Mouse (Mus musculus) cerebellum, postnatal 36 days (tissue): ENCODE data around the gene Tceanc2.
"Not testable (repeated sequence)": the region's sequence is repeated elsewhere in the genome, so short reads cannot be mapped to it uniquely, and the experiment has no call there.

Source experiments
- DNase-seq, 2 experiments: peaks; one replicate each; pipeline ENCODE4 v3.0.0; 2021 to 2022; ENCODE audit warnings: mixed read lengths in 2 of 2

Gene Tceanc2

DNA sequence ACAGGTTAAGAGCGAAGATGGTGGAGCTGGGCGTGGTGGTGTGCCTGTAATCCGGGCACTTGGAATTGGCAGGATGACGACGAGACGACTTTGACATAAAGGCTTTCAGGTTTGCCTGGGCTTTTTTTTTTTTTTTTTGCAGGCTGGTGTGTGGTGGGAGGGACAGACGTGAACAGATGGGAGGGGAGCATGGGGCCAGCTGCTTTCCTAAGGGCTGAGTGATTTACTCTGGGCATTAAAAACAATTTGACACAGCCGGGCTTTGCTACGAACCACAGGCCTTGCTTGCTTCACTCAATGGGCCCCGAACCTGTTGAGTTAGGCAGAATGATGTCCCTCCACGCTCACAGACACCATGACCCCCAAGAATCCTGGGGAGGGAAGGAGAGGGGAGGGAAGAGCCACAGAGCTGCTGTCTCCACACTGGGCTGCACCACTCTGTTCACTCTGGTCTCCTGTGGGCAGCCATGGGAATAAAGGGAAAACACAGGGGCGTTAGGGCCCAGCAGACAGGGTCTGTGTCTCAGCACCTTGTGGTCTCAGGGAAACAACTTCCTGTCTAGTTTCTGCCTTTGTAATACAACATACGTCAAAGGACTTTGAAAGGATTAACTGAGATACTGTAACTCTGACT, 51.9 kb downstream of the Tceanc2 start:
- no peak for DNase-seq

DNA sequence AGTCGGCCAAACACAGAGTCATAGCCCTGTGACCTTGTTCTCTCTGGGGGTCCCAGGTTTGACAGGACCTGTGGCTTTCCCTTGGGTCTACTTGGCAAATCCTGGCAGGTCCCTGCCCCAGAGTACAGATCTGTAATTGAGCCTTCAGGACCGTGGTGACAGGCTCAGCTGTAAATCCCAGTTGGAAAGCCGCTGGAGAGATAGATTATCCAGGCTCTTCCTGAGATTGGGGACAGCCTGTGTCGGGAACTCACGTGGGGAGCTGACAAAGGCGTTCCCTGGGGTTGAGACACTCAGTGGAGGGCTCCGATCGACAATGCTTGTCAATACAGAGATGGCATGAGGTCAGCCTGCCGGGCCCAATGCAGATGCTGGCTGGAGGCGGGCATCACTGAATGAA, 52.5 kb downstream of the Tceanc2 start:
- no peak for DNase-seq

DNA sequence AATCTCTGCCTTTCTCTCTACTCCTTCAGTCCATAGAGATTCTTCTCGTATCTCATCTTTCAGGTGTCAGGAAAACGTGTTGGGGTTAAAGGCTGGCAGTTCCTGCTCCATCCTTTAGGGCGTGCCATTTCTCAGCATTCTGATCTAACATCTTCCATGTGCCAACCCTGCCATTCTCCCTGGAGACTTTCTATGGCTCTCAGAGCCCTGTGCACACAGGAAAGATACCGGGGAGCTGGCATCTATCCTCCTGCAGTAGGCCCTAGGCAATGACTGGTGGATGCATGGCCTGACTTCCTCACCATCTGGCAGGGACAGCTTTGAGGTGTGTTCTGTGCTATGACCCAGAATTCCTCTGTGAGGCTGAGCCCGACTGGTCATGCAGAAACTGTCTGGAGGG, 53.8 kb downstream of the Tceanc2 start:
- DNase-seq = peak; percentile 15 to 21

DNA sequence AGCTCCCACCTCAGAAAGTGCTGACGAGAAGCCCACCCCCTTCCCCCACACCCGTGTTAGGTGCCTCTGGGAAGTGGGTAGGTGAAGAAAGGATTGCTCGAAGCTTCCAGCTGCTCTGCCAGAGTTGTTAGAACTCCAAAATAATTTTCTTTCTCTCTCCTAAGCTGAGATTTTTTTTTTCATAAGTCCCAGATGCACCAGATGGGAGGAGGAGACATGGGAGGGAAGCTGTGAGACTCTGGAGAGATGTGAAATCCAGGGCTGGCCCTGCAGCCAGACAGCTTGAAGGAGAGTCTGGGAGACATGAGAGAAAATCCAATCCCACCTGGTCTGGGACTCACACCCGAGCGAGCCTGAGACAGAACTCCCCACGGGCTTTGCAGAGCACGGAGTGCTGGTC, 54.5 kb downstream of the Tceanc2 start:
- DNase-seq = no peak

DNA sequence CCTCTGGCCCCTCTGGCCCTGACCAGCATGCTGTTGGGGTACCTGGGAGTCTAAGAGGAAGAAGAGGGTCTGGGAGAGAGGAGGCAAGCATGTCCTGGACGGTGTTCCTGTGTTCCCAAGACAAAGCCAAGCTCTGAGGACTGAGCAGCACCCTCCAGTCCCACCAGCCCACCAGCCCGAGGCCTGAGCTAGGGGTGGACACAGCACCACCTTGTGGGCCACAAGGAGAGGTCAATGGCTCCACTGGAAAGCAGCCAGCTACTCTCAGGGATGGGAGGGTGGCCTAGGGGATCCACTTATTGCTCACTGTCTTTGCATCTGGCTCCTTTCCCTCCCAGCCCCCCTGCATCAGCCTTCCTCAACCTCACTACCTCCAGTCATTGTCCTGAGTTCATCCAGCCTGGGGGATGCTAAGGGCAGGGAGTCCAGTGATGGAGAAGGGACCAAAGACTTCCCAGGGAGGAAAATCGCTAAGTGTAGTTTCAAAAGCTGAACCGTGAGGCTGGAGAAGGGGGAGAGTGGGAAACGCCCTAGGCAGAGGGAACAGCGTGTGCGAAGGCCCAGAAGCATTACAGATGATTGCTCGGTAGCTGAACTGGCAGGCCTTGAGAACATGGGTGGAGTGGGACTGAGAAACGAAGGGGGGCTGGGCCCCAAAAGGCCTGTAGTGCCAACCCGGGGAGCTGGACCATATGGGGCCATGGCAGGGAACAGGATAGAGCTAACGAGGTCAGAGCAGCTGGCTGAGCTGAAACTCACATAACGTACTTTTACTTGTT, 57.6 kb downstream of the Tceanc2 start:
- peak; percentile 18 to 21 for DNase-seq

DNA sequence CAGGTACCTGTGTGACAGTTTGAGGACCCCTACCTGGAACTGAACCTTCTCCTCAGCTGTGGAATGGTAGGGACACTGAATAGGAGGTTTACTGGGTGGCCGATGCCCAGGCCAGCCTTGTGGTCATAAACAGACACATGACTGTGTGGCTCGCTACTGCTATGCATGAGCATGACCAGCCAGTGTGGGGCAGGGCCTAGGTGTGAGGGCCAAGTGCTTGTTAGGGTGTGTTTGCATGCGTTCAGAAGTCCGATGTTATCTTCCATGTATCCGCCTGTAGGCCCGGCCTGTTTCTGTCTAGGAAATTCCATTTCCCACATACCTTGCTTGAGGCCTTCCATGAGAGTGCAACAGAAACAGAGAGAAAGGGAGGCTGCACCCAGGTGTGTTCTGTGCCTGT, 58.2 kb downstream of the Tceanc2 start:
- no peak for DNase-seq

DNA sequence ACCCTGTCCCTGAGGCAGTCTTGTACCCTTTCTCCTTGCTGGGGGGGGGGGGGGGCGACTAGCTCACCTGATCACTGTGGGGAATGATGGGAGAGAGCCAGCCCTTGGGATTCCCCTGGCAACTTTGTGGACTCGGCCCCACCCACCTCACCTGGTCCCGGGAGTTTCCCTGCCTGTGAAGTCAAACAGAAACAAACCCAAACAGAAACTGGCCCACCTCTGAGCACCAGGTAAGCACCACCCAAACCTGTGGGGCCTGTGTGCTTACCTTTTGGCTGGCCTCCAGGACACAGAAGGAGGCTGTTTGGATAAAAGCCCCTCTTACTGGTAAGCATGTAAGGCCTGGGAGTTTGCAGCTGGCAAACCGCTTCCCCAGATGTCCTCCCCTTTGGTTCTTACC, 59.9 kb downstream of the Tceanc2 start:
- DNase-seq = no peak

DNA sequence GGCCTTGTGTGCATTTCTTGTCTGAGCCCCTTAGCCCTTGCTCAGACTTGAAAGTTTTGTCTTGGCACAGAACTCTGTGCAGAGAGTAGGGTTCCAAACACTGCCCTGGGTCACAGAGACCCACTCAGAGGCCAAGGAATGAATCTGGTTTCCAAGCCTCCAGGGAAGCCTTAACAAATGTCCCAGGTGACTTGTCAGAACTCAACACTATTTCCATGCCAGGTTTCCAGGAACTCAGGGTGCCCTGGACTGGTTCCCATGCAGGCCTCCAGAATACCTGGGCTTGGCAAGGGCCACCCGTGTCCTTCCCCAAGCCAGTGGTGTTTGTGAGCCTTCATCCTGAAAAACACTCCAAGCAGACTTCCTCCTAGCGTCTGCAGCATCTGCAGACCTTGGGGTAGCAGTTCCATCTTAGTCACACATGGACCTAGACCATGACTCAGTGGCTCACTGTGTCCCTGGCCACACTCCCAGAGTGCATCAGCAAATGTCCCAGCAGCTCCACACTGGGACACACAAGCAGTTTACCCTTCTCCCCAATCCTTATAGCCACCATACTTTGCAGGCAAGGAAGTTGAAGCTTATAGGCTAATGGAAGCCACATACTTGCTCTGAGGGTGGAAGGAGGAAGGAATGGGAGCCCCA, 61.1 kb downstream of the Tceanc2 start:
- no peak for DNase-seq

DNA sequence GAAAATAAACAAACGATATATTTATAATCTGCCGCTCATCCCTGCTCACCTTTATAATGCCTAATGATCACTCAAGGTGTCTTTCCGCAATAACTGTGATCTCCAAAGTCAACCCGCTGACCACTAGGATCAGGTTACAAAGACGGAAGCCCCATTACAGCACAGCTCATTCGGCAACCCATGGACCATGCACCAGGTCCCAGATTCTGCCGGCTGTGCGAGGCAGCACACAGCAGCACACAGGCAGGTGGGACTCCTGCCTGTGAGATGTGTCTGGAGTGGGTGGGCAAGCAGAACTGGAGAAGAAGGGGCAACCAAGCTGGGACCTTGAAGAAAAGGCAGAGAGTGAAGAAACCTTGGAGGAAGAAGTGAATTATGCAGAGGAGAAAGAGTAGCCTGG, 64.6 kb downstream of the Tceanc2 start:
- no peak for DNase-seq

DNA sequence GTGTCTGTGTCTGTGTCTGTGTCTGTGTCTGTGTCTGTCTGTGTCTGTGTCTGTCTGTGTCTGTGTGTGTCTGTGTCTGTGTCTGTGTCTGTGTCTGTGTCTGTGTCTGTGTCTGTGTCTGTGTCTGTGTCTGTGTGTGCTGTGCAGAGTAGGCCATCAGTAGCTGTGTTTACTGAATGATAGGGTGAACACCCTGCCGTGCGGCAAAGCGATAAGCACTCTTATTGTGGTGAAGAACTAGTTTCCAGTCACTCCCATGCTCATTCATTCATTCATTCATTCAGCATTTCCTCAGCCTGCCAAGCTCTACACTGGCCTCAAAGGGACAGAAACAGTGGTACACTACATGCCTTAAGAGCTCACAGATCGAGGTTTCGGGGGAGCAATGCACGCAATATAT, 69.7 kb downstream of the Tceanc2 start:
- not testable (repeated sequence) for DNase-seq

DNA sequence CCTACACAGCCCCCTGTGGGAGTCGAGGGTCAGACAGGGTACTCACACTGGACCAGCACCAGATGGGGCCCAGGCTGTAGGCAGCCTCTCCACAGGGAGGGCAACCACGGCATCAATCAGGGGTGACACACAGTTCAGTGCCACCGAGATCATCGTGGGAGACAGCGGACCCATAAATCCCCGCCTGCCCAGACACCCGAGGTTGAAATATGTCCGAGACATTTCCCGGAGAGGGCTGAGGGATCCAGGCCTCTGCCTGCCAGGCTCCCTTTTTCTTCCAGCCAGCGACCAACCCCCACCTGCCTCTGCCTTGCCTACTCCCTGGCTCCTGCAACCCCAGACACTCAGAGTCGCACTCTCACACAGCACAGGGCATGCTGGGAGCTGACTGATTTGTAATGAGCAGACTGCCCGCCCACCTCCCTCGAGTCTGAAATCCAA, 70.6 kb downstream of the Tceanc2 start:
- DNase-seq = no peak

DNA sequence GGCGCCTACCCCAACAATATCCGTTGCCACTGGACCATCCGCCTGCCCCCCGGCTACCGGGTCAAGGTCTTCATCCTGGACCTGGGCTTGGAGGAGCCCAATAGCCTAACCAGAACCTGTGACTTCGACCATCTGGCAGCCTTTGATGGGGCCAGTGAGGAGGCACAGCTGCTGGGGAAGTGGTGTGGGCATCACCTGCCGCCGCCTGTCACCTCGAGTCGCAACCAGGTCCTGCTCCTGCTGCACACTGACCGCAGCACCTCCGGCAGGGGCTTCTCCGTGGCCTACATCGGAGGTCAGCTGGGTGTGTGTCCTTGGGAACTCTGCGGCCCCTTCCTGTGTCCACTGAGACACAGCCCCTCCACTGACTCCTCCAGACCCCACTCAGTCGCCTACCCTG, 72.1 kb downstream of the Tceanc2 start:
- DNase-seq = no peak

DNA sequence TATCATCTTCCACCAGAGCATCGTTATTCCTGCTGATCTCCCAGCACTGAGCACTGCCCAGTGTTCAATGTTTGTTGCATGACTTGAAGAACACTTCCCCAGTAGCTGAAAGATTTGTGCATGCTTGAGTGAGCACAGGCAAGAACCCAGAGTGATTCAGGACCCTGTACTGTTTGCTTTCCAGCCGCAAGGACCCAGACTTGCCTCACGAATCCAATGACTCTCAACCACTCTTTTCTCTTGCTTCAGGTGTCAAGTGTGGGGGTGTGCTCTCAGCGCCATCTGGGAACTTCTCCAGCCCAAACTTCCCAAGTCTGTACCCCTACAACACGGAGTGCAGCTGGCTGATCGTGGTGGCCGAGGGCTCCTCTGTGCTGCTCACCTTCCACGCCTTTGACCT, 76.7 kb downstream of the Tceanc2 start:
- no peak for DNase-seq

DNA sequence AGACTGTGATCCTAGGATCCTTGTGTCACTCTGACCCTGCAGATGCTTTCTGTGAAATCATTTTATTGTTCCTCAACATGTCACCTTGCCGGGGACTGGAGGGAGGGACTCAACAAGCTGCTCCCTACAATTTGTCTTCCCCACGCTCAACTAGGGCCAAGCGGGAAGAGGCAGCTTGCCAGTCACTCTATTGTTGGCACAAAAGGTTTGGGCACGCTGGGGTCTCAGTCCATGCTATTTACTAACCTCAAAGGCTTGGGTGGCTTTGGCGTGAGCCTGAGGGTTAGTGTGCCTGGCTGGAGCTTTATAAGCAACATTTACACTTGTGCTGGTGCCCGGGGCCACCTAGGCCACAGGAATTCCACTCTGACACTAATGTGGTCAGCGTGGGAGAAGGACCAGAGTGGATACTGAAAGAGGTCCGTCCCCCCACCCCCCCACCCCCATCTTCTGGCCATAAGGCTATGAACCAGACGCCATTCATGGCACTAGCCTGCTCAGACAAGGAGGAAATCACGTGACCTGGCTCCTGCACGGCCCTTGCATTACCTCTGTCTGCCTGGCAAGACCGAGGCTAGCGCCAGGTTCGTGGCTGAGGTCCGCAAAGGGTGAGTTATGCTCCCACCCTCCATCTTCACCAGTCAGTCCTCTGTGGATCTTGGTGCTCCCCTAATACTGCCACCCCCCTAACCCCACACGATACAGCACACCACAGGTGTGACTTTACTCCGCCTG, 80.0 kb downstream of the Tceanc2 start:
- no peak for DNase-seq

DNA sequence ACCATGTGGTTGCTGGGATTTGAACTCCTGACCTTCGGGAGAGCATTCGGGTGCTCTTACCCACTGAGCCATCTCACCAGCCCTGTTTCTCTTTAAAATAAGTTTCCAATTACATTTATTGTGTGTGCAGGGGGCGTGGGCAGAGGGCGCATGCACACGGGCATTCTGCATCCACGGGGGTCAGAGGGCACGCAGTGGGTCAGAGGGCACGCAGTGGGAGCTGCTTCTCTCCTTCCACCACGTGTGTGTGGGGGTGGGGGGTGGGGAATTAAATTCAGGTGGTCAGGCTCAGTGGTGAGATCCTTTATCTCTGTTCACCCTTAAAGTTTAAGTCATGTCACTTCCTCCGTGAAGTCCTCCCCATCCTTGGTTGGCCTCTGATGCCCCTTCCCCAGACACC, 80.5 kb downstream of the Tceanc2 start:
- DNase-seq = no peak

DNA sequence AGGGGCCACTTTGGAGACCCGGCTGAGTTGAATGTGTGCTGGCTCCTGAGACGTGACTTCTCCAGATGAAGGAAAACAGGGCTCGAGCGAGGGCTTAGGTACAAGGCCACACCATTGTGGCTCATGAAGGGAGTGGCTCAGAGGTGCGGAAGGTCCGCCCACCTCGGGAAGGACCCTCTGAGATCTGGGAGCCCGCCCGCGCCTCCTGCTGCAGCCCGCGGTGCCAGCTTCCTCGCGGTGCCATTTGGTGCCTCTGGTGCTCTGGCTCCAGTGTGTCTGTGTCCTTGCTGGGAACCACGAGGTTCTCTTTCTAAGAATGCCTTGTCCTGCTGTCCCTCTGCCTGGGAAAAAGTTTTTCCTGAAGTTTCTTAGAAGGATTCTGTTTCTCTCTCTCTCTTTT, 81.0 kb downstream of the Tceanc2 start:
- no peak for DNase-seq

DNA sequence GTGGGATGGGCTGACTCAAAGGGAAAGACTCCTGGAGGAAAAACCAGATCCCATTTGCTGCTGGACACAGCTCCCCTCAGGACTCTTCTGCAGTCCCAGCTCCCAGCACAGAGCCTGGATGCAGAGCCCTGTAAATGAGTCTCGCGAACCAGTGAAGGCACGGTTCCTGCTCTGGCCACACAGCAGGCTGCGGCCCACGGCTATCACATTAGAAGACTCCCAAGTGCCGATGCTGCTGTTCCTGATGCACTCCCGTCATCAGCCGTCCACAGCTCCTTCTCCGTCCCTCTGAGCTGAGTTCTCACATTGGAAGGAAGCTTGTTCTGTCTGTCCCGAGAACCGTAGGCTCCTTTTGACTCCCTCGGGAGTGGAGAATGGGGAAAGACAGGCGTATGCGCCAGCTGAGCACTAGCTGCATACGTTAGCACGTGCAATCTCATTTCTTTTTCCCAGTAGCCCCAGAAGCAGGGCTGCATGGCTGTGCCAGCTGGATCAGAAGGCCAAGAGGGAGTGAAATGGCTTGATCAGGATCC, 82.0 kb downstream of the Tceanc2 start, which contains the start of gene Cdcp2:
Gene Cdcp2, plus strand, starts transcription at position 51 of the 533 bp plus-strand sequence.
- DNase-seq = no peak

DNA sequence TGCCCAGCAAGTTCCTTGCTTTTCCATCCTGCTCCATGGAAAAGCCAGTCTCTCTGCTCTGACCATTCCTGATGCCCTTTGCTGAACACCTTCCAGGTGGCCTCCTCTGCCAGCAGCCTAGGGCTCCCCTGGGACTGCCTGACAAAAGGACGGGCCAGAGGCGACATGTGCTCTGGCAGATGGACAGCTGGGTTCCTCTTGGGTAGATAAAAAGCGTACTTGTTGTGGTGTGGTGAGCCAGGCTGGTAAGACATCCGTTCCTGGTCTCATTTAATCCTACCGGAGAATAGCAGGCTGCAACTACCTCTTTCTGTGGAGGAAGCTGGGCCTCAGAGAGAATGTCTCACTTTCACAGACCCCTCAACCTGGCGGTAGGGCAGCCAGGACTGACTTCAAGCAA, 82.9 kb downstream of the Tceanc2 start:
- DNase-seq = peak in 1 of 2 experiments; percentile 25

DNA sequence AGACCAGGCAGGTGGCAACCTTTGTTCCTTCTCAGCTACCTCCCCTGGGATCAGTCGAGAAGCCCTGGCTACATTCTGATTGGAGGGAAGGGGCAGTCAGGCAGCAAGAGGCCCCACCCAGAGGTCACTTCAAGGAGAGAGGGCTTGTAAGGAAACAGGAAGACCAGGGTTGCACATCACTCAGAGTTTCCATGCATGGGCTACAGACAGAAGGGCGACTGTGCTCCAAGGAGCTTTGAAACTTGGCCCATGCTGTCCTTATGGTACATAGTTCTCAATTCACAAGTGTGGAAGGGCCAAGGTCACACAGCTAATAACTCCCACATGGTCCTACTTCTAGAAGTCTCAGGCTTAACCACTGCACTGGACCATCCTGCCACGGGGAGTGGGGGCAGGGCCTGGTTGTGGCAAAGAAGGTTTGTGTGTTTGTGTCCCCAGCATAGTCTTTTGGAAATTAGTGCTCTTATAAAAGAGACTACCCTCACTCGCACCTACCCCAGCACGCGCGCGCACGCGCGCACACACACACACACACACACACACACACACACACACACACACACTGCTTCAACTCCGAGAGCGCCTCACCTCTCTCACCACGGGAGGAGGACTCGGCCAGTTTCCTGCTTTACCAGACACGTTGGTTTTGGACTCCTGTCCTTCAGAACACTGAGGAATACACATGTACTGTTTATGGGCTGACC, 84.3 kb downstream of the Tceanc2 start:
- no peak for DNase-seq

DNA sequence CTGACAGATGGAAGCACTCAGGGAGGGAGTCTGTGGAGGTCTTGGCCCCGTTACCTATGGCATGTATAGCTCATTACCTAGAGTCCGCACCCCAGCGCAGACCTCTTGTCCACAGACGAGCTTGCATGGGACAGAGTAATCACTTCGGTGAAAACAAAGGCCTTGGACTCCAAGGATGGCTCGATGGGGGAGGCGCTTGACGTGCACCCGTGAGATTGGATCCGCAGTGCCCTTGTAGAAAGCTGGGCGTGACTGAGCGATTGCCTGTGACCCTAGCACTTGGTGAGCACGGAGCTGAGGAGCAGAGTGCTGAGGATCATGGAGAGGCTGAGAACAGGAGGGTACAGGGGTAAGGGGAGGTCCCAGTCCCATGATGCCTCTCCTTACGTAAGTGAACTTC, 87.2 kb downstream of the Tceanc2 start:
- no peak for DNase-seq

DNA sequence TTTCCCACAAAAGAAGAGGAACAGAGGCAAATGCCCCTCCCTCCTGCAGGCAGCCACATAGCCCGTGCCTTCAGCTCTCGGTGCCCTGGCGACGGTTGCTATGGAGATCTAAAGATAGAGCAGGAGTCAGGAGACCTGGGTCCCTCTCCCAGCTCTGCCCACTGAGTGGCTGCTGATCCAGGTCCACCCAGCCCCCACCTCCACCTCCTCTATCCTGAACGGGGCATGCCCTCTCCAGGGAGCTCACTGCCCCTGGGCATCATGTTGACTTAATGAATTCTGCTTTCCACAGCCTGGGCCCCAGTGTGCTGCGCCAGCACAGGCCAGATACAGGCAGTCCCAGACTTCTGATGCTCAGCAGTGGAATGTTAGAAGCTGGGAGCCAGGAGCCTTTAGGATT, 94.1 kb downstream of the Tceanc2 start:
- DNase-seq = no peak

DNA sequence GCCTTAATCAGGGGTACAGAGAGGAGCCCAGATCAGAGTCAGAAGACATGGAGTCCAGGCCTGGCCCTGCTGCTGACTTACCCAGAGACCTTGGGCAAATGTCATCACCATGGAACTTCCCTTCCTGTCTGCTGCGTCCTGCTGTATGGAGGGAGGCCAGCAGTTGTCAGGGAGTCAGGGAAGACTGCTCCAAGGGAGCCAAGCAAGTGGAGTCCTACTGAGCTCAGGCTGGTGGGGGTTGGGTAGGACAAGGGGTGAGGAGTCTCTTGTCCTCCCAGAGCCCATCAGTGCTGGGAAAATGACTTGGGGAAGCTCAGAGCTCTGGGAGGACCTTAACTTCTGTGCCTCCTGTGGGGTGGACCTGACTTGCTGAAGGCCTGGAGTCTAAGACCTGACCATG, 94.6 kb downstream of the Tceanc2 start:
- no peak for DNase-seq
